Mouse (Mus musculus) cortical plate, adult 2 months (tissue): ENCODE results near the gene Lgr6.

Experiments used
- CTCF ChIP-seq: fragments of 200-500 bp; IDR thresholded peaks from 2 replicates; pipeline ENCODE4 v1.5.1; 2011; ENCODE audit warnings: mild to moderate bottlenecking, control low read depth, low read length; ENCODE audit not compliant: insufficient read depth; ENCODE audit errors: extremely low read depth
- POLR2A ChIP-seq: fragments of 200-500 bp; IDR thresholded peaks from 2 replicates; pipeline ENCODE4 v1.6.1; 2011; ENCODE audit warnings: mild to moderate bottlenecking, low read length, control low read depth; ENCODE audit not compliant: insufficient read depth; ENCODE audit errors: extremely low read depth

DNA sequence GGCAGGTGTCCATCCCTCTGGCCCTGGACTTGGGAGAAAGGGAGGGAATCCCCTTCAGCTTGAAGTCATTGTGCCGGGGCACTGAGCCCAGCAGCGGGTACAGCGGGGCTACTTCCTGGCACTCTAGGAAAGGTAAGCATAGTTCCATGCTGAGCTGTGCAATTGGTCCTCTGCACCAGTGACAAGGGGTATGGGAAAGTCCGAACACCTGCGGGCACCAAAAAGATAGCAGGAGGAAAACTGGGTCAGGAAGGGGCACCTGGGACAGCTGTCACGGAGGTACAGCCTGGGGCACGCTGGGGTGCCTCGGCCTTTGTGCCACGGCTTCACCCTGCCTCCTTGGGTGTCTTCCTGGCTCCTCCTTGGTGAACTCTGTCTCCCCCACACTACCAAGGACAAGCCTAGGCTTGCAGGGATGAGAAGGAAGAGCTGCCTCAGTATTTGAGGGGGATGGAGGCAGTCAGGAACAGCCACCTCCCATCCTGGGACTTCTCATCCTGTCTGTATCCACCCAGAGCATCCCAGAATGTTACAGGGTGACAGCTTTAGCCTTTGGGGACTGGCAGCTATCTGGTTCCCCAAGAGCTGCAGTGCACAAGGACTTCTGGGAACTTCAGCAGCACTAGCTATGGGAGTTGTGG, 24.6 kb upstream of the Lgr6 start:
- TF ChIP-seq CTCF (no peak), POLR2A (no peak)
